Mouse (Mus musculus) heart, embryonic 13.5 days (tissue): ENCODE measurements around the gene 4930430F08Rik. TPM values are rescaled to one million over a fixed set of nuclear protein-coding genes. Genes with fewer than 3 reads are reported as not detected.

Experiments
- ATAC-seq: fragments of 200-750 bp; cut with Nextera tagmentation; 2 replicates; pipeline ENCODE4 v1.8.0; 2017; ENCODE audit warnings: moderate TSS enrichment; ENCODE audit not compliant: insufficient number of reproducible peaks, low FRiP score, low TSS enrichment; ENCODE audit errors: extremely low read depth
- H3K27ac ChIP-seq: fragments of 300-500 bp; sonication (generic); replicated peaks from 2 replicates; pipeline ENCODE4 v1.5.1; 2015; ENCODE audit warnings: moderate library complexity, mild to moderate bottlenecking, inconsistent platforms
- H3K27me3 ChIP-seq: fragments of 300-500 bp; sonication (generic); replicated peaks from 2 replicates; pipeline ENCODE4 v1.6.1; 2015; ENCODE audit warnings: mild to moderate bottlenecking, inconsistent platforms
- H3K36me3 ChIP-seq: fragments of 300-500 bp; sonication (generic); 2 replicates; pipeline ENCODE4 v1.6.1; 2015; ENCODE audit warnings: mild to moderate bottlenecking, inconsistent platforms
- H3K4me1 ChIP-seq: fragments of 300-500 bp; sonication (generic); 2 replicates; pipeline ENCODE4 v1.6.1; 2015; ENCODE audit warnings: inconsistent platforms
- H3K4me2 ChIP-seq: fragments of 300-500 bp; sonication (generic); 2 replicates; pipeline ENCODE4 v1.6.1; 2015; ENCODE audit warnings: inconsistent platforms, mild to moderate bottlenecking, moderate library complexity
- H3K4me3 ChIP-seq: fragments of 300-500 bp; sonication (generic); 2 replicates; pipeline ENCODE4 v1.5.1; 2015; ENCODE audit warnings: moderate library complexity, mild to moderate bottlenecking, inconsistent platforms
- H3K9ac ChIP-seq: fragments of 300-500 bp; sonication (generic); 2 replicates; pipeline ENCODE4 v1.6.1; 2015; ENCODE audit warnings: inconsistent platforms, mild to moderate bottlenecking, moderate library complexity
- H3K9me3 ChIP-seq: fragments of 300-500 bp; sonication (generic); 2 replicates; pipeline ENCODE4 v1.6.1; 2016; ENCODE audit warnings: inconsistent platforms
- WGBS: fragments of 180-500 bp; shearing (Covaris S2); methylation state at CpG from one replicate; pipeline ENCODE4 v1.1.7; 2015; ENCODE audit warnings: mixed read lengths; 5-methylcytosine and 5-hydroxymethylcytosine counted together
- polyA plus RNA-seq: library from polyadenylated mRNA; unstranded; fragments of >200 nt; fragmentation: Nextera tagmentation; extraction: Ambion mirVana; gene quantifications from 2 replicates; pipeline ENCODE4 v1.2.1, GENCODE M21; 2015

Gene 4930430F08Rik
- 6.6 and 8.7 TPM in 2 replicates for polyA plus RNA-seq

- Histone ChIP-seq H3K27ac (no peak within 1 kb of the TSS), H3K4me2 (peak within 1 kb of the TSS; percentile 77), H3K27me3 (no peaks in the 10 kb centered on the region), H3K4me1 (peaks cover 7% of the 10 kb centered on the region), H3K4me3 (peak within 1 kb of the TSS; percentile 71), H3K9ac (no peak within 1 kb of the TSS), H3K36me3 (no peaks in the 10 kb centered on the region), H3K9me3 (no peaks in the 10 kb centered on the region)
- 70% methylated on average over 1 of the region's 1 CpGs for WGBS
- ATAC-seq, result no peak
Observed at GRCm38 (mm10) chr10:100590323-100590722, at the start of gene 4930430F08Rik, which contains the start of gene 1700017N19Rik. TSS of gene 4930430F08Rik (minus strand) at chr10:100590423. TSS of gene 1700017N19Rik (plus strand) at chr10:100590484.

- no peaks in the 10 kb centered on the region for H3K36me3 ChIP-seq
- H3K4me1 ChIP-seq, result no peaks in the 10 kb centered on the region
- no peak overlapping the region for H3K27ac ChIP-seq
- peak overlapping the region; percentile 35 for H3K4me3 ChIP-seq
- ATAC-seq, result no peak
- H3K4me2 ChIP-seq, result peak overlapping the region; percentile 58
- peak overlapping the region; percentile 15; the same call in 1 of the 2 replicates for H3K9ac ChIP-seq
- no peaks in the 10 kb centered on the region for H3K27me3 ChIP-seq
- no peaks in the 10 kb centered on the region for H3K9me3 ChIP-seq
- WGBS, result 27% methylated on average over 20 of the region's 20 CpGs
Observed at GRCm38 (mm10) chr10:100629762-100630438, 39.7 kb upstream of the 4930430F08Rik start.

GRCm38 (mm10) chr10:100622494-100622893, 32.3 kb upstream of the 4930430F08Rik start:
- no peak overlapping the region for H3K4me3 ChIP-seq
- H3K4me2 ChIP-seq, result no peak overlapping the region
- WGBS, result 61% methylated on average over 3 of the region's 3 CpGs
- H3K27ac ChIP-seq, result no peak overlapping the region
- H3K4me1 ChIP-seq, result no peaks in the 10 kb centered on the region
- ATAC-seq, result no peak
- no peaks in the 10 kb centered on the region for H3K9me3 ChIP-seq
- no peaks in the 10 kb centered on the region for H3K27me3 ChIP-seq
- no peaks in the 10 kb centered on the region for H3K36me3 ChIP-seq
- no peak overlapping the region for H3K9ac ChIP-seq

DNA sequence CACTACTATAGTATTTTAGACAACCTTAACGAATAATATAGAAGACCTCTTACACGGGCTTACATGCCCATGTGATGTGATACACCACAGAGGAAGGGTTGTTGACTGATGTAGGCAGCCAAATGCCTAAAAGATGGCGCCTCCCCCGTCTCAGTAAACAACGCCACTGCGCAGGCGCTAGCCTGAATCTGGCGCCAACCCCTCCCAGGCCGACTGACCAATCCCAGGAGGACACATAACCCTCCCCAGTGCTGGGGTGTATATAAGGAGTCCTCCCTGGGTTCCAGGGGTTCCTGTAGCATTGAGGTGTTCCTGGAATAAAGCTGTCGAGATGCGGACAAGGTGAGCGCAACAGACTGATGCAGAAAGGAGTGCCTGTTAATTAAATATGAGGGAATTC, 29.8 kb upstream of the 4930430F08Rik start:
- H3K4me3 ChIP-seq, result no peak overlapping the region
- H3K27ac ChIP-seq, result no peak overlapping the region
- 84% methylated on average over 12 of the region's 12 CpGs for WGBS
- H3K9ac ChIP-seq, result no peak overlapping the region
- no peaks in the 10 kb centered on the region for H3K36me3 ChIP-seq
- no peaks in the 10 kb centered on the region for H3K4me1 ChIP-seq
- H3K9me3 ChIP-seq, result no peaks in the 10 kb centered on the region
- no peaks in the 10 kb centered on the region for H3K27me3 ChIP-seq
- no peak overlapping the region for H3K4me2 ChIP-seq
- ATAC-seq, result no peak

GRCm38 (mm10) chr10:100619474-100619873, 29.3 kb upstream of the 4930430F08Rik start:
- Histone ChIP-seq H3K9me3 (no peaks in the 10 kb centered on the region), H3K36me3 (no peaks in the 10 kb centered on the region), H3K27me3 (no peaks in the 10 kb centered on the region), H3K27ac (no peak overlapping the region), H3K4me3 (no peak overlapping the region), H3K9ac (no peak overlapping the region), H3K4me1 (no peaks in the 10 kb centered on the region), H3K4me2 (no peak overlapping the region)
- ATAC-seq, result no peak
- WGBS, result 80% methylated on average over 7 of the region's 7 CpGs

DNA sequence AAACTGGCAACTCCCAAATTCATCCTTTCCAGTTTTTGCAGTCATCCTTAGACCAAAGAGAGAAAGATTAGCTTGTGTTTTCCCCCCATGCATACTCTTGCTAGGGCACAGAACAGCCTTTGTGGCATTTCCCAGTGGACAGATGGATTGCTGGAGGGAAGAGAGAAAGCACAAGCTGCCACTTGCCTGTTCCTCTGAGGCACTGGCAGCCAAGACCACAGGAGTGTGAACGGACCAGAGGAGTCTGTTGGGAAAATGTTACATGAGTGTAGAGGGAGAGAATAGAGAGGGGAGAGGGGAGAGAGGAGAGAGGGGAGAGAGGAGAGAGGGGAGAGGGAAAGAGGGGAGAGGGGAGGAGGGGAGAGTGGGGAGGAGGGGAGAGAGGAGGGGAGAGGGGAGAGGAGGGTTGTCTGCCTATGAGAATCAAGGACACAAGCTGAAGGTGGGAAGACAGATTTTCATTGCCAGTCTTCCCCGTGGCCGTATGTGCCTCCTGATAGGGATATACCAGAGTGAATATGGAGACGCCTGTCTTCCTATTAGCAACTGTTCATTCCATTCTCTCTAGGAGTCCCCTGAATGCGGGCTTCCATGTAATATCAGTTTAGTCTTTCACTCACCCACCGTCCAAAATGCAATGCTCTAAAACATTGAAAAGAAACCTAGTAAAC, 27.1 kb upstream of the 4930430F08Rik start:
- no peaks in the 10 kb centered on the region for H3K9me3 ChIP-seq
- no peaks in the 10 kb centered on the region for H3K36me3 ChIP-seq
- no peaks in the 10 kb centered on the region for H3K4me1 ChIP-seq
- 68% methylated on average over 6 of the region's 6 CpGs for WGBS
- H3K9ac ChIP-seq, result no peak overlapping the region
- no peak for ATAC-seq
- no peaks in the 10 kb centered on the region for H3K27me3 ChIP-seq
- H3K4me2 ChIP-seq, result no peak overlapping the region
- H3K27ac ChIP-seq, result no peak overlapping the region
- no peak overlapping the region for H3K4me3 ChIP-seq

GRCm38 (mm10) chr10:100604254-100604653, 14.0 kb upstream of the 4930430F08Rik start:
- 63% methylated on average over 2 of the region's 2 CpGs for WGBS
- no peak for ATAC-seq

GRCm38 (mm10) chr10:100603511-100603910, 13.3 kb upstream of the 4930430F08Rik start:
- Histone ChIP-seq H3K4me2 (no peak overlapping the region), H3K9me3 (no peaks in the 10 kb centered on the region), H3K27me3 (no peaks in the 10 kb centered on the region), H3K4me3 (no peak overlapping the region), H3K27ac (no peak overlapping the region), H3K36me3 (no peaks in the 10 kb centered on the region), H3K4me1 (no peaks in the 10 kb centered on the region), H3K9ac (no peak overlapping the region)
- ATAC-seq, result no peak
- WGBS, result 79% methylated on average over 9 of the region's 9 CpGs

More at GRCm38 (mm10) chr10:100604254-100604653, 14.0 kb upstream of the 4930430F08Rik start:
- H3K9me3 ChIP-seq, result no peaks in the 10 kb centered on the region
- H3K27me3 ChIP-seq, result no peaks in the 10 kb centered on the region
- no peak overlapping the region for H3K4me3 ChIP-seq
- H3K36me3 ChIP-seq, result no peaks in the 10 kb centered on the region
- no peaks in the 10 kb centered on the region for H3K4me1 ChIP-seq
- H3K9ac ChIP-seq, result no peak overlapping the region
- H3K4me2 ChIP-seq, result no peak overlapping the region
- H3K27ac ChIP-seq, result no peak overlapping the region

DNA sequence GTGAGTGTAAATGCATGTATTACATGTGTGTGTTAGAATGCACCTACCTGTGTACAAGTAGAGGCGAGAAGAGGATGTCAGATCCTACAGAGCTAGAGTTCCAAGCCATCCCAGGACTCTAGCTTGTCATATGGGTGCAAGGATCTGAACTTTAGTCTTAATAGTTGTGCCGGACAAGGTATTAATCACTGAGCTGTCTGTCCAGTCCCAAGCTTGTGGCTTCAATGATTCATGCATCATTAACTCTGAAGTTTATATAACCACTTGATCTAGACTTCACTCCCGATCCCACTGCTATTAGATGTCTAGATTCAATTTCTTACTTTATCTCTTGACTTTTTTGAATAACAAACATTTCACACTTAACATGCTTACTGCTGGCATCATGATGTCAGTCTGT, 8.1 kb upstream of the 4930430F08Rik start:
- Histone ChIP-seq H3K4me3 (no peak overlapping the region), H3K27ac (no peak overlapping the region), H3K4me2 (no peak overlapping the region), H3K27me3 (no peaks in the 10 kb centered on the region), H3K9me3 (no peaks in the 10 kb centered on the region), H3K36me3 (no peaks in the 10 kb centered on the region), H3K9ac (no peak overlapping the region), H3K4me1 (no peaks in the 10 kb centered on the region)
- WGBS, result 72% methylated on average over 3 of the region's 3 CpGs
- ATAC-seq, result no peak

- WGBS, result under 1% methylated on average over 31 of the region's 31 CpGs
- H3K4me3 ChIP-seq, result peak overlapping the region; percentile 71
Observed at GRCm38 (mm10) chr10:100588932-100589388, 1.3 kb downstream of the 4930430F08Rik start.

GRCm38 (mm10) chr10:100588524-100588923, 1.7 kb downstream of the 4930430F08Rik start:
- H3K36me3 ChIP-seq, result peaks cover 10% of the 10 kb centered on the region
- H3K9me3 ChIP-seq, result no peaks in the 10 kb centered on the region
- peak overlapping the region; percentile 71 for H3K4me3 ChIP-seq
- peak overlapping the region; percentile 71 for H3K27ac ChIP-seq
- H3K4me1 ChIP-seq, result peaks cover 7% of the 10 kb centered on the region
- H3K27me3 ChIP-seq, result no peaks in the 10 kb centered on the region
- H3K9ac ChIP-seq, result peak overlapping the region; percentile 86
- WGBS, result 45% methylated on average over 7 of the region's 7 CpGs
- peak overlapping the region; percentile 77 for H3K4me2 ChIP-seq
- no peak for ATAC-seq

More at GRCm38 (mm10) chr10:100588932-100589388, 1.3 kb downstream of the 4930430F08Rik start:
- H3K9me3 ChIP-seq, result no peaks in the 10 kb centered on the region
- H3K27me3 ChIP-seq, result no peaks in the 10 kb centered on the region
- peaks cover 6% of the 10 kb centered on the region for H3K36me3 ChIP-seq
- peaks cover 7% of the 10 kb centered on the region for H3K4me1 ChIP-seq
- peak; percentile 93 for ATAC-seq
- H3K4me2 ChIP-seq, result peak overlapping the region; percentile 77
- H3K27ac ChIP-seq, result peak overlapping the region; percentile 71
- peak overlapping the region; percentile 86 for H3K9ac ChIP-seq
